Mouse (Mus musculus) large intestine, adult 2 months (tissue): ENCODE measurements around the gene Ly6g6e. TPM values are rescaled to one million over a fixed set of nuclear protein-coding genes. Genes with fewer than 3 reads are reported as not detected.
"Not testable (repeated sequence)": the region's sequence is repeated elsewhere in the genome, so short reads cannot be mapped to it uniquely, and the experiment has no call there.

Experiments
- DNase-seq: peaks from one replicate; pipeline ENCODE4 v3.0.0-alpha.2; 2012; ENCODE audit warnings: low read depth, low spot score
- WGBS: fragments of 180-500 bp; shearing (Covaris S2); methylation state at CpG from one replicate; pipeline ENCODE4 v1.1.7; 2018; 5-methylcytosine and 5-hydroxymethylcytosine counted together
- polyA plus RNA-seq: library from polyadenylated mRNA; depleted of rRNA; stranded (reverse); fragments of >200 nt; gene quantifications from 2 replicates; pipeline ENCODE4 v1.2.3, GENCODE M21; 2012

The Ly6g6e gene
- polyA plus RNA-seq, 1 experiment, result 0.73 TPM

DNA sequence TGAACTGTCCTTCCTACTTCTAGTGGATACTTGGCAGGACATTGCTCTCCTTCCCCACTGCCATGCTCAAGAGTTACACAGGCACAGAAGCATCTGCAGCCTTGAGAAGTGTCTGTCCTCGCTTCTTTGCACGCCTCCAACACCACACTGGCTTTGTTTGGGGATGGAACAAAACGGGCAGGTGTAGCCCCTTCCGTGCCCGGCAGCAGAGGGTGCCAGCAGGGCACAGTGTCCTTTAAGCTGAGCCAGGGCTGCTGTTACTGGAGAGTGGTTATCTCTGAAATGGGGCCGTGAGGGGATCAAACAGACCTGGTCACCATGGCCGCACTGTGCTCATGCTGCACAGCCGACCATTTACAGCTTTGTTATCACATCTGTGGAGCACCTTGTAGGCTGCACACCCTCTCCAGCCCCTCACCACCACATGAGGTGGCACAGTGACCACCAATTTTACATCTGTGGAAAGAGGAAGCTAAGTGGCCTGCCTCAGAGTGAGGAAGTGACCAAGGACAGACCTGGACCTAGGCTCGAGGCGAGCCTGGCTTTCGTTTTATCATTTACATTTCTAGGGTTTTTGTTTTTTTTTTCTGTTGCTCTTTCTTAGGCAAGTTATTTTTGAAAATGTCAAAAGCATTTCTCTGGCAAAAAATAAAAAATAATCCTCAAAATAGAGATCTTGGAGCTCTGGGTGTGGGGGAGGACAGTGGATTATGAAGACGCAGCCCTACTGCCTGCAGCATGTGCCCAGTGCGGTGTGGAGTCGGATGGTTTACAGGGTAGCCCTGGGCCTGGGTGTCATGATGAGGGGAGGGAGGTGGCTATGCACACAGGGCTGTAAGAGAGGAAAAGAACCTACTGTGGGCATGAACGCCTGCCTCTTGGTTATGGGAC lies 18.0 kb downstream of the Ly6g6e start:
- DNase-seq, result no peak

DNA sequence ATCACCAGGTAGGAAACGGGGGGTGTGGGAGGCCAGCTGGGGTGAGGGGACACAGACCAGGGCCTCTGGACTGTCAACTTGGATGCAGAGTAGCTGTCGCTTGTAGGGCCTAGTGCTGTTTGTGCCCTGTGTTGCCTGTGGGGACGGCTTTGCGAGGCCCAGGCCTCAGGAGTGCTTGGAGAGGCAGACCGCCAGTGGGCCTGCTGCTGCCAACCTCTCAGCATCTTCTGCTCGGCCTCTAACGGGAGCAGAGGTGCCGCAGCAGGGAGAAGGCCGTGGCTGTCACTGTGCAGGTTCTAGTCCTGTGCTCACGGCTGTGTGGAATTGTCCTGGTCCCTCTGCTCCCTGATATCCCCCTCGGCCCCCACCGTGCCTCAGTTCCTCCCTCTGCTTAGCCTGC lies 19.9 kb downstream of the Ly6g6e start:
- 93% methylated on average over 12 of the region's 12 CpGs for WGBS
- no peak for DNase-seq

More for the DNA sequence above, 18.0 kb downstream of the Ly6g6e start:
- WGBS, result 87% methylated on average over 15 of the region's 15 CpGs

DNA sequence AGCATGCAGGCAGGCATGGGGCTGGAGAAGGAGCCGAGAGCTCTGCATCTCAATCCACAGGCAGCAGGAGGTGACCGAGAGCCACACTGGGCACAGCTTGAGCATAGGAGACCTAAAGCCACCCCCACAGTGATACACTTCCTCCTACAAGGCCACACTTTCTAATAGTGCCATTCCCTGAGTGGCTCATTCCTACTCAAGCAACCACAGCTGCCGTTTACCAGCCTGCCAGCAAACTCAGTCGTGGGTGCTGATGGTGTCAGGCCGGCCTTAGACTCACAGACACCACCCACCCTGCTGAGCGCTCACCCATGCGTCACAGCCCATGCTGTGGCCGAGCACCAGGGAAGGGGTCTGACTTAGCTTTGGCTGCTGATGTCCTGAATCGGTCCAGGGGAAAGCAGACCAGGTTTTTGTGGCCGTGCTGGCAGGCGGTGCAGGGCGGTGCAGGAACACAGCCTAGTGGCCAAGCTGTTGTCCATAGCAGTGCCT lies 20.5 kb downstream of the Ly6g6e start:
- 89% methylated on average over 12 of the region's 12 CpGs for WGBS
- DNase-seq, result no peak

DNA sequence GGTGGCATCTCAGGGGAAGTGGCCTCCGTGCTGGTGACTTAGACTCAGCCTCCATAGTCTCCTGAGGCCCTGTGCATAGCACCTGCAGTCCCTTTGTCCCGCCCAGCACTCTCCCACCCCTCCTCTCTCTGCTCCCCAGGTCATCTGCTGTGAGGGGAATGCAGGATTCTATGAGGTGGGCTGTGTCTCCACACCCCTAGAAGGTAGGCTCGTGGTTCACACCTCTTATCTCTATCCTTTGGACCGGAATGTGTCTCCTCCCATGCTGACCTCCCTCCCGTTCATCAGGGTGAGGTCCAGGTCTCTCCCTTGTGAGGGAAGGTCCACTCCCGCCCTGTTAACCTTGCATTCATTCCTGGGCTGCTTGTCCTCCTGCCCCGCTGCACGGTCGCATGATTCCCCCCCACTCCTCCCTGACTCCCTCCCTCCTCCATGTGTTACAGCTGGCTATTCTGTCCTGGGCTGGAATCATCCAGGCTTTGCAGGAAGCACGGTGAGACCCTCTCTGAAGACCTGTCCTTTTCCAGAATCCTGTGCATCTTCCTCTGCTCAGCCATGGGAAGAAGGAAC lies 23.6 kb downstream of the Ly6g6e start:
- no peak for DNase-seq
- WGBS, result 68% methylated on average over 10 of the region's 10 CpGs

DNA sequence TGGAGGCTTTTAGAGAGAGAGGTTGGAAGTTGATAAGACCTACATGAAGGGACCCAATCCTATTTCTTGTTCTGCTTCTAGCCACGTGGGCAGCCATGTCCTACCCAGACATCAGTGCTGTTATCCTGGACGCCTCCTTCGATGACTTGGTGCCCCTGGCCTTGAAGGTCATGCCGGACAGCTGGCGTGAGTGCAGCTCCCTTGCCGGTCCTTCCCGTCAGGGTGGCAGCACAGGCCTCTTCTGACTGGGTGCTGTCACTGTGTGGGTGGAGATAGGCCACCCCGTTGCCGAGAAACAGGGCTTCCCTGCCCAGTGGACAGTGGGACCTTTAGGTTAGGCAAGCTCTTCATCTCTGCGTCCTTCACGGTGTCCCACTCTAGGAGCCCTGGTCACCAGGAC lies 24.5 kb downstream of the Ly6g6e start:
- 91% methylated on average over 11 of the region's 11 CpGs for WGBS

DNA sequence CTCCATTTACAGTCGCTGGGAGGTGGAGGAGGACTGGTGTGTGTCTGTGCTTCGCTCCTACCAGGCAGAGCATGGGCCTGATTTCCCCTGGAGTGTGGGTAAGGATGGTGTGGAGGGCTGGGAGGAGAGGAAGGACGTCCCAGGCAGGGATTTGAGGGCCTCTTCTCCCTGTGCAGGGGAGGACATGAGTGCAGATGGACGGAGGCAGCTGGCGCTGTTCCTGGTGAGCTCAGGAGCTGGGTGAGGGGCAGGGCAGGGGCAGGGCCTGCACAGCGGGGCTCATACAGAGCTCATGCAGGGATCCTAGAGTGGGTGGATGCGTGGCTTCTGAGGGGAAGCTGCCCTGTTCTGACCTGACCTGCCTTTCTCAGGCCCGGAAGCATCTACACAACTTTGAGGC lies 25.6 kb downstream of the Ly6g6e start:
- 74% methylated on average over 8 of the region's 8 CpGs for WGBS
- DNase-seq, result no peak

More for the DNA sequence above, 24.5 kb downstream of the Ly6g6e start:
- no peak for DNase-seq

DNA sequence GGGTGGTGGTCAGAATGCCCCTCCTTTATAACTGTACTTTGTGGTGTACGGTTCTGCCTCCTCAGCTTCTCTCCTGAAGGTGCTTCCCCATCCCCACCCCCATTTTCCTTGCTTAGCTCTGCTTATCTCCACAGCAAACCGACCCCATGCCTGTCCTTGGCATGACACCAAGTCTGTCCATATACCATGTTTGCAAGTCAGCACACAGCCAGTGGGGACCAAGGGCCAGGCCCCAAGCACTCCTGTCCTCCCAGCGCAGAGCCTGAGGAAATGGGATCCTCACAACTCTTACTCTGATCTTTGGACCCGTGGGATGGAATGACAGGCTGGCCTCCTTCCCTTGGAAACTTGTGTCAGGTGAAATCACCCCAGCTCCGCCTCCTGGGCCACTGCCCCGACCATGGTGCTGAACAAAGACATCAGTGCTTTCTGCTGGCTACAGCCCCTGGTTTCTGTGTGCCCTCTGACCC lies 26.6 kb downstream of the Ly6g6e start:
- DNase-seq, result no peak
- WGBS, result 27% methylated on average over 6 of the region's 6 CpGs

DNA sequence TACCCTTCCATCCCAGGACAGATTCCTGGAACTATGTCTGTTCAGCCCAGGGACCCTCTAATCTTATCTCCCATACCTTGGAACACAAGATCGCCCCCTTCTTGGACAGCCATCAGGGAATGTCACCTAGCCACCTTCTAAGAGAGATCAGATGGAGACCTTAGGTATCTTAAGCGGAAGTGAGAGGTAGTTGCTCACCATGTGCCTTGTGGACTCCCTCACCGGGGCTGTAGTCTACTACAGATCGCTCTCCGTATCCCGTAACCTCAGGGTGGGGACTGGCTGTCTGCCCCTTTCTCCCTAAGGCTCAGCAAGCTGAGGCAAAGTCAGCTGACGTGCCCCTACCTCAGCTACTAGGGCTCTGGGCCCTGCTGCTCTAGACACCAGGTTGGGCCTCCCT lies 27.4 kb downstream of the Ly6g6e start:
- no peak for DNase-seq

DNA sequence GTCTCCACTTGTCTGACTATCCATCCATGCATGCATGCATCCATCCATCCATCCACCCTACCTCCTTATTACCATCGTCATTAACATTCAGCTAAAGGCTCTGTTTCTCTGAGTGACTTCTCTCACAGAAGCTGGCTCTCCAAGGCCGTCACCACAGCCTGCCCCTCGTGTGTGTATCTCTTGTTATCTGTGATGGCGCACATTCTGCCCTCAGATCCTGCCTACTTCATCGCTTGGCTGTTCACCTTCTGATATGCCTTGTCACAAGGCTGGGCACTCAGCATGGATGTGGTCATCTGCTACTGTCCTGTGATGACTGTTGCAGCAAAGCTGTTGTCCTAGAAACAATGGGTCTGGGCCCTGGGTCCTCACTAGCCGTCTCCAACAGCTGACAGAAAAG lies 28.1 kb downstream of the Ly6g6e start:
- no peak for DNase-seq
- WGBS, result 87% methylated on average over 6 of the region's 6 CpGs

More for the DNA sequence above, 27.4 kb downstream of the Ly6g6e start:
- 93% methylated on average over 7 of the region's 7 CpGs for WGBS

DNA sequence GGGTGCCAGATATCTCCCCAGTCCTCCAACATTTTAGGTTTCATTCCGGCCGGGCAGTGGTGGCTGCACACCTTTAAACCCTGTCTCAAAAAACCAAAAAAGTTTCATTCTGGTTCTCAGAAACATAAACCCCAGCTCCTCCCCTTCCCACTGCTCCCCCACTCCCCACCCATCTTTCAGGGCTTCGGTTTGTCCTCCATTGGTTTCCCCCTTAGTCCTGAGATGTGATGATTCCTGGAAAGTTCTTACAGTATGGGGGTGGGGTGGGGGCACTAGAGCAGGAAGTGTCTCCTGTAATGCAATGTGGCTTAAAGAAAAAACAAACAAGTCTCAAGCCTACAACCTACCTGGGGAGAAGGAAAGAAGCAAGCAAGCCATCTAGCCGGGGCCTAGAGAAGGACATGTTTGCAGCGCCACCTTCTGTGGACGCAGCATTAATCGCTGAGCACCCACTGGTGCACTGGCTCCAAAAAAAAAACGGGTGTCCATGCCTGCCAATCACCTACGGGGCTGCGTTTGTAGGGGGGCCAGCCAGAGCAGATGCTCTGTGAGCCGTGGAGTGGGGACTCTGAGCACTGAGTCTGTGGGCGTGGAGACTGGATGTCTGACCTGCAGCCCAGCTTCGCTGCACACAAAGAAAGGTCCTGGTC lies 29.2 kb downstream of the Ly6g6e start:
- WGBS, result 24% methylated on average over 13 of the region's 13 CpGs
- DNase-seq, result no peak

DNA sequence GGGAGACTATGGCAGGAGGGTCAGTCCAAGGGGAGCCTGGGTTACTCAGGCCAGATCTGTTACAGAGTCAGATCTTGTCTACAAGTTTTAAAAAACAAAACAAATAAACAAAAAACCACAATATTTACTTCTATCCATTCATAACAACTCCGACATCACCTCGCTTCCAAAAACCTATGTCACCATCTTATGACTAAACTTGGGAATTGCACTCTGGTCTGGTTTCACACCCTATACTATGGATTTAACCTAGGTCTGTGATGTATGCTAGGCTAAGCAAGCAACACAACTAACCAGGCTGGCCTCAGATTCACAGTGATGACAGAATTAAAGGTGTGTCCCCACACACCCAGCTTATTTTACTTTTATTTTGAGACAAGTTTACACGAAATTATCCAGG lies 29.8 kb downstream of the Ly6g6e start:
- WGBS, result 62% methylated on average over 3 of the region's 3 CpGs
- no peak for DNase-seq

DNA sequence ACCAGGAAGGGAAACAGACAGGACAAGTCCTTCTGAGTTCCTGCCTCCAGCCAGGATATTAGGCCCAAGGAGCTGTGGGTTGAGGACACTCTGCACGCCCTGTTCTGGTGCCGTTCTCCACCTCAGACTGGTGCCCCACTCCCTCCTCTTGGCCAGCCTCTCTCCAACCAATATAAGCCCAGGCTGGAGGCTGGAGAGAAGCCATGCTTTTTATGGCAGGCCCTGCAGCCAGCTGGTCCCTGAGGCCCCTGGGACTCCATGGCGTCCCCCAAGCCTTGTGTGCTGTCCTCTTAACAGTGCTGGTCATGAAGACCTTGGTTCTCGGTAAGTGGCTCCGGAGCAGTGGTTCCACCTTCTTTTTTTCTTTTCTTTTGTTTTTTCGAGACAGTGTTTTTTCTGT lies 31.4 kb downstream of the Ly6g6e start, which contains the start of gene Ly6g5c:
Gene Ly6g5c, plus strand, starts transcription at position 183 of the 400 bp plus-strand sequence.
- WGBS, result 71% methylated on average over 6 of the region's 6 CpGs
- DNase-seq, result no peak

DNA sequence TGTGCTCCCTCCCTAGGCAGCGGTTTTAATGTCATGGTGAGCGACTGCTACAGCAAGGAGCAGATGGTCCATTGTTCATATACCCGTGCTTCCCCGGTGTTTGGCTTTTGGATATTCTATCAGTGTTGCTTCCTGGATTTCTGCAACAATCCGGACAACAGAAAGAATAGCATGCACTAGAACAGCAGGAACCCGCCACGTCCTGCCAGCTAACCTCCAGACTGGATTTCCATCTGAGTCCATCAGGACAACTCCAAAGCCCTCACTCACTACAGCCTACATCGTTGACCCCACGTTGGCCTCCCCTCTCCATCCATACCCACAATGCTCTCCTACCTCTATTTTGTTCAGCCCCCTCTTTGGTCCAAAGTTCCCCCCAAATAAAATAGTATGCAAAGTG lies 35.1 kb downstream of the Ly6g6e start:
- no peak for DNase-seq
- 76% methylated on average over 9 of the region's 9 CpGs for WGBS

DNA sequence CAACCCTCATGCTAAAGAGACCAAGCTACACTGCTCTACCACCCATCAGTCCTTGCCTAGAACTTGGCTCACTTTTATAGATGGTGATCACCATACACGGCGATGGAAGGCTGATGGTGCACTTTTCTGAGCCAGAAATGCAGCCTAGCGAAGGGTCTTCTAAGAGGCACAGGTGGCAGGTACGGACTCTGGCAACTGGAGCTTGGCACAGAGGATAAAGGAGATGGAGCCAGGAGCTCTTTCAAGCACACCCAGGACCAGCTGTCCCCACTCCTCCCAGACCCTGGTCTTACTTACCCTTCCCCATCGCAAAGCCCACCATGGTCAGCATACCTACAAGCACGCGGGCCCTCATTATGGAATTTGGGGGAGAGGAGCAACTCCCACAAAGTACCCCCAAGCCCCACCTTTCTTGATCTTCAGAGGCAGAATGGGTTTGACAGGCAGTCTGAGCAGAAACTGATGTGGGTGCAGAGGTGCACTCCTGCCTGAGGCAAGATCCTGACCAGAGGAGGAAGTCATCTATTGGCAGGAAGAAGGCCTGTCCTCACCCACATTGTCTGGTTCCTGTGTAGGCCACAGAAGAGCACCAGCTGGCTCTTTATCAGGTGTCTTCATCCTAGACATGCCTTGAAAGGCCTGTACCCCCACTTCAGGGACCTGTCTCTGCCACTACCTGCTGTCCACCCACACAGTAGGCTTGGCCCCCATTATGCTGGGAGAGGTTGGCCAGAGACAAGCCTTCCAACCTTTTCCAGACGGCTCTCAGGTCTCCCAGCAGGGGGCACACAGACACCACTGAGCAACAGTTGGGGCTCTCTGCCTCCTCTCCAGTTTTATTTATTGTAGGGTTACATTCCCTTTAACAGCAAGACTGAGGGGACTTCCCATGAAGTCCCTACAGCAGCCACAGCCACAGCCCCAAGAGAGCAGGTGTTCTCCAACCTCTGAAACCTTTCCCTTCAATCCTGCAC lies 38.6 kb downstream of the Ly6g6e start, which contains the start of gene Ly6g5b:
Gene Ly6g5b, minus strand, starts transcription at position 383 of the 974 bp plus-strand sequence.
- WGBS, result 78% methylated on average over 8 of the region's 8 CpGs
- no peak for DNase-seq

DNA sequence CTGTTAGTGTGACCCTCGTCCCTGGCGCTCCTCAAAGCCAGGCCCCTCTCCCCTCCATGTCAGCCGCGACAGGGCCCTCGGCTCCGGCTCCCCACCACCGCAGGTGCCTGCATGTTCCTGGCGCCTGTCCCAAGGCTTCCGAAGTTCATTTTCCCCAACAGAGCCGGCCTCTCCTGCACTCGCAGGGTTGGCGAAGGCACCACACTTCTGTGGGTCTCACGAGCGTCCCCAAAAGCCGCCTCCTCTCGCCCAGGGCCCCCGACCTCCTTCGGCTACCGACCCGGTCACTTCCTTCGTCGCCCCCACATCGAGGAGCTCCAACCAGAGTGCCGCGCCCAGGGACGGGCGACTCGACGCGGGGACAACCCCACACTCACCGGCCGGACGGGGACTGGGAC lies 44.0 kb downstream of the Ly6g6e start:
- under 1% methylated on average over 33 of the region's 33 CpGs for WGBS
- no peak for DNase-seq

DNA sequence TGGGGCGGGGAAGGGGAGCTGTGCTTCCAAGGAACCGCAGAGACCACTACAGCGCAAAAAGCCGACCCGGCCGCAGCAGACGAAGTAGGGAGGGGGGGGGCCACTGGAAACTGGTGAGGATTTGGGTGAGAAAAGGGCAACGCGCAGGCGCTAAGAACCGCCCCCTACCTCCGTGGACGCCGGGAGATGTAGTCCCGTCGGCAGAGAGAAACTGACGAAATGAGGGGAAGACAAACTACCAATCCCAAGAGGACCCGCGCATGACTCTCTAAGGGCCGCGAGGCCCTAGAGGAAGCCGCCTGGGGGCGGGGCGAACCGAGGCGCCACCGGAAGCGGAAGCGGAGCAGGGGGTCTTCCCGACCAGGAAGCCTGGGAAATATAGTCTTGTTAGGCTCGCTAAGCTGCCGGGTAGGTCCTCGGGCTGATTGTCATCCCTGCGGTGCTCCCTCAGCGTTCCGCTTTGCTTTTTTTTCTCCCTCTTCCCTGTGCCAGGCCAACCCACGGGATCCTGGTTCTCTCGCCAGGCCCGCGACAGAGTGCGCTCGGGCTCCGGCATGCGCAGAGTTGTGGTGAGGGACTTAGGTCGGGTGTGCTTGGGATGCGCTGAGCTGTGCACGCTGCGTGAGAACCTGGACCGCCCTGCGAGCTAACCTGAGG lies 44.6 kb downstream of the Ly6g6e start, which contains the start of gene Gpank1:
Gene Gpank1, plus strand, starts transcription at position 313 of the 657 bp plus-strand sequence.
- peak; percentile 87 for DNase-seq

DNA sequence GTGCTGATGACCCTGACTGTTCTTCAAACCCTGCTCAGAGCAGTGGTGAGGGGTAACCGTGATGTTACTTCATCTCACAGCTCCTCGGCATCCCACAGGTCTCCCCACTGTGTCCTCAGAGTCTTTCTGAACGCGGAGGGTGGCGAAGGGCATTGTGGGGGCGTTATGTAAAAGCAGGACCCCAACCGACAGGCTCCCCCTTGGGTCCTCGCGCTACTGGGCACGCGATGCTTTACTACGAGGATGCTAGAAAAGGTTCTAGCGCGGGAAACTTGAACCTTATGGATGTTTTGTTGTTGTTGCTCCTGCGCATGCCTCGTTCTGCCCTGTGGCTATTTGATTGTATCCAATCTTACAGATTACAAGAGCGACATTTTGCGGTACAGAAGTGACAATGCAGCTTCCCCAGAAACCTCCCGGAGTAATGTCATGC lies 45.2 kb downstream of the Ly6g6e start, which contains the start of gene Csnk2b:
Gene Csnk2b, minus strand, starts transcription at position 183 of the 433 bp plus-strand sequence.
- no peak for DNase-seq
- under 1% methylated on average over 19 of the region's 19 CpGs for WGBS

More for the DNA sequence above, 44.6 kb downstream of the Ly6g6e start, which contains the start of gene Gpank1:
- under 1% methylated on average over 50 of the region's 50 CpGs for WGBS

DNA sequence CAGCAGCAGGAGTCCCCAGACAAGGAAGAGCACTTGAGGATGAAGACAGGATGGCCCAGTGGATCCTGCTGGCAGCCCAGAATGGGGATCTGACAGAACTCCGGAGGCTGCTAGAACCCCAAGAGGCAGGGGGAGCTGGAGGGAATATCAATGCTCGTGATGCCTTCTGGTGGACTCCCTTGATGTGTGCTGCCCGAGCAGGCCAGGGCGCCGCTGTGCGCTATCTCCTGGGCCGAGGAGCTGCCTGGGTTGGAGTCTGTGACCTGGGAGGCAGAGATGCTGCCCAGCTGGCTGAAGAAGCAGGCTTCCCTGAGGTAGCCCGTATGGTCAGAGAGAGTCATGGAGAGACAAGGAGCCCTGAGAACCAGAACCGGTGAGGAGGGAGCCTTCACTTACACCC lies 46.6 kb downstream of the Ly6g6e start:
- DNase-seq, result not testable (repeated sequence)
- 89% methylated on average over 9 of the region's 9 CpGs for WGBS
